Mouse (Mus musculus): ENCODE data around the gene Ralgps2. TPM values are rescaled to one million over a fixed set of nuclear protein-coding genes. Genes with fewer than 3 reads are reported as not detected.
A peak's percentile ranks its signal among the peaks of the same experiment; 100 is the strongest.

The Ralgps2 gene
- polyA plus RNA-seq (2012; rRNA removed): 36.3 and 52.1 TPM in 2 replicates

DNA sequence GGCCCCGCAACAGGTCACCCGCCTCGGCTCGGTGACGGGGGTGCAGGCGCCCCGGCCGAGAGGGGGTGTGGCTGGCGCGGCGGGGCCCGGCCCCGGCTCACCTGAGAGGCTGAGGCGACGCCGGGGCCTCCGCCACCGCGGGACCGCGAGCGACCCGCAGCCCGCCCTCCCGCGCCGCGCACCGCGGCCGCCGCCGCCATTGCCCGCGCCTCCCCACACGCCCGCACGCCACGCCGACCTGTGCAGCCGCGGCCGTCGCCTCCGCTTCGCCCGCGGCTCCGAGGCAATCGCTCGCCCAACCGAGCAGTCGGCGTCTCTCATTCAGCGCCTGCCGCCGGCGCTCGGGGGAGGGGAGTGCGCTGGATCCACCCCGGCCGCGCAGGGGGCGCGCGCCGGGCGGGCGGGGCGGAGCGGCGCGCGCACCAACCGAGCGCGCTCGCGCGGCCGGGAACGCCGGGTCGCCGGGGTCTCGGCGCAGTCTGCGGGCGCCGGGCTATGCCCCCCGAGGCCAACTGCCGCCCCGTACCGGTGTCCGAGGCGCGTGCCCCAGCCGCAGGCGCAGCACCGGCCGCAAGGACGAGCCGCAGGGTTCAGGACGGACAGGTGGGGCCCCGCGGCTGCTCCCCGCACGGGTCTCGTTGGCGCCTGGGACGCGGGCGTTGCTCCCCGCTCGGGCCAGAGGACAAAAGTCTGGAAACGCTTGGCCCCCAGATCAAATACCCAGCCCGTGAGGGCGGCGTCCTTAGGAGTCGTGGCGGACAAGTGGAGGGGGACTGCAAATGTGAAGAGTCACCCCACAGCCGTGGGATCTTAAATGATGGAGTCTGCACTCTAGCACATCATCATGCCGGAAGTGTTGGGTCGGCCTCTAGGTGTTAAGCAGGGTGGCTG, at the start of gene Ralgps2:
Ralgps2 (minus strand) TSS at position 376 of the 891 bp plus-strand sequence.
- no peak for TF ChIP-seq CTCF (IDR thresholded peaks at IDR 0.05; ENCODE audit: borderline replicate concordance, extremely low read depth, insufficient read depth, insufficient read length)
- peak; percentile 81; the same call in 1 of the 2 replicates for TF ChIP-seq POLR2A (IDR thresholded peaks at IDR 0.05; ENCODE audit: borderline replicate concordance, extremely low read depth, insufficient read depth, insufficient read length, poor library complexity, severe bottlenecking)
- DNase-seq (ENCODE audit: low read depth): peak; percentile 82

DNA sequence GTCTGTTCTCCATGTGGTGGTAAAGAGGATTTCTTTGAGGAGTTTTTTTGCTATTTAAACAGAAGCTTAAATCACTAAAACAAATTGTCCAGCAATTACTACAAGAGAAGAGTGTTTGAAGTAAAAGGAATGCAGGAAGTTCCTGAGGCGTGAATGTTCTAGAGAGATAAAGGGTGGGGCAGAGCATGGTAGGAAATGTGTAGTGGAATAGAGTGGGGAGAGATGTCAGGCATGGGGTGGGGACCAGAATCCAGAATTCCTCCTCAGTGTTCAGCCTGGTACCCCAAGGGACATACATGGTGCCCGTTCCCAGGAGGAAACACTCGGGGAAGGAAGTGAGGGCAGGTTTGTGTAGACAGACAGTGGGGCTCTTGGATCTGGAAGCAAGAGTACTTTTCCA, 48.1 kb upstream of the Ralgps2 start:
- DNase-seq (ENCODE audit: low read depth): no peak
- TF ChIP-seq POLR2A (IDR thresholded peaks at IDR 0.05; ENCODE audit: borderline replicate concordance, extremely low read depth, insufficient read depth, insufficient read length, poor library complexity, severe bottlenecking) (no peak), CTCF (IDR thresholded peaks at IDR 0.05; ENCODE audit: borderline replicate concordance, extremely low read depth, insufficient read depth, insufficient read length) (no peak)

DNA sequence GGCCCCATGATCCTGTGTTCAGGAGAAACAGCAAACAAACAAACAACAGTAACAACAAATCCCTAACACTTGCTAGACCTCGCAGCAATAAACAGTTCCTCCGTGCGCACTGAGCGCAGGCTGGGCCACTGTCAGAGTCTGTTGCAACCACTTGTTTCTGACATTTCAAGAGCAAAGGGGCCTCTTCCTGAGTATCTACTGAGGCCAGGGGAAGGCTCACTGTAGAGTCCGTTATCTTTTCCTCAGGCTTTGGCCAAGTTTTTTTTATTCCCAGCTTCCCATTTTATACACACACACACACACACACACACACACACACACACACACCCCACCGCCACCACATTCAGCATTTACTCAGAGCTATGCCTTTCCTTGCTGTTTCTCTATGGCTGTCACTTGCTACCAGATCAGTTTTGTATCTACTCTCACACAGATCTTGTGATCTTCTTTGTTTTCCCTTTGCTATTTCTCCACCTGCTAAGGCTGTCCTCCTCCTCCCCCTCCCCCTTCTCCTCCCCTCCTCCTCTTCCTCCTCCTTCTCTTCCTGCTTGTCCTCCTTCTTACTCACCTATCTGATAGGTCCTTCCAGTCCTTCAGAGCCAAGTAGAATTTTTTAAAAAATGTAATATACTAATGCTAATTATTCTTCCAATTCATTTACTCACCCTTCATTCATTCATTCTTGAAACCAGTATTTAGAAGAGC, 47.4 kb upstream of the Ralgps2 start:
- TF ChIP-seq CTCF (IDR thresholded peaks at IDR 0.05; ENCODE audit: borderline replicate concordance, extremely low read depth, insufficient read depth, insufficient read length): no peak
- no peak for TF ChIP-seq POLR2A (IDR thresholded peaks at IDR 0.05; ENCODE audit: borderline replicate concordance, extremely low read depth, insufficient read depth, insufficient read length, poor library complexity, severe bottlenecking)
- no peak for DNase-seq (ENCODE audit: low read depth)

DNA sequence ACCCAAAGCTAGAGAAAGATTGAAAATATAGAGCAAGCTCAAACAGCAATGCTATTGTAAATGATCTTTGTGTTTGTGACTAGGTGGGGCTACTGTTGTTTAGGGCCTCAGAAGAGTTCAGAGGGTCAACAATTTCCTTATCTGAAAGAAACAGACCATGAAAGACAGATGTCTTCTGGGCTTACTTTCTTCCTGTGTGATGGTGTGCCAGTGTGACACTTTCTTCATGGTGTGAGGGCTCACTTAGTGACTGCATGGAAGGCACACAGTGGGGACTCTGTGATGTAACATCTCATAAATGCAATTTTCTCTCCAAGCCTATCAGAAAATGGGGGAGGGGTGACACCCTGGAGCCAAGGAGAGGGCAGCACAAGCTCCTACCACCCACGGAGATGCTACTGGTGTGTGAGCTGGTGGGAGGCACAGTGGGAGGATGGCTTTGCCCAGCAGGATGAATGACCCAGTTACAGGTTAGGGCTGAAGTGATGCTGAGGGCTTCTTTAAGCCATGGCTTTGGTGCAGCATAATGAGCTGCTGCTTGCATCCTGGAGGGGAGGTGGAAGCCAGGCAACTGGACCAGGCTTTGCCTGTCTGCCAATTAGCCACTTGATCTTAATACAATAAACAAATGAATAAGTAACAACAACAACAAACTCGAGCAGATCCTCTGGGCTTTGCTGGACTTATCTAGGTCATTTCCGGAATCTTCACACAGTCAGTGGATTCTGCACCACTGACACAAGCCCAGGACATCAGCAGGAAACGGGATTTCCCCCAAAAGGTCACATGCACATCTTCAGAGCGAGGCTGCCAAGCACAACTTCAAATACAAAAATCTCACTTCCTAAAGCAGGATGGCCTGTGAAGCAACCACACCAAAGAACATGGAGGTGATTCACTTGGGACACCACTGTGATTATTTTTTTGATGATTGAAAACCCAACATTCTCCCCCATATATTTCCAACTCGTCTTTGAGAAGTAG, 46.5 kb upstream of the Ralgps2 start:
- DNase-seq (ENCODE audit: low read depth): no peak
- TF ChIP-seq CTCF (IDR thresholded peaks at IDR 0.05; ENCODE audit: borderline replicate concordance, extremely low read depth, insufficient read depth, insufficient read length) (no peak), POLR2A (IDR thresholded peaks at IDR 0.05; ENCODE audit: borderline replicate concordance, extremely low read depth, insufficient read depth, insufficient read length, poor library complexity, severe bottlenecking) (no peak)

DNA sequence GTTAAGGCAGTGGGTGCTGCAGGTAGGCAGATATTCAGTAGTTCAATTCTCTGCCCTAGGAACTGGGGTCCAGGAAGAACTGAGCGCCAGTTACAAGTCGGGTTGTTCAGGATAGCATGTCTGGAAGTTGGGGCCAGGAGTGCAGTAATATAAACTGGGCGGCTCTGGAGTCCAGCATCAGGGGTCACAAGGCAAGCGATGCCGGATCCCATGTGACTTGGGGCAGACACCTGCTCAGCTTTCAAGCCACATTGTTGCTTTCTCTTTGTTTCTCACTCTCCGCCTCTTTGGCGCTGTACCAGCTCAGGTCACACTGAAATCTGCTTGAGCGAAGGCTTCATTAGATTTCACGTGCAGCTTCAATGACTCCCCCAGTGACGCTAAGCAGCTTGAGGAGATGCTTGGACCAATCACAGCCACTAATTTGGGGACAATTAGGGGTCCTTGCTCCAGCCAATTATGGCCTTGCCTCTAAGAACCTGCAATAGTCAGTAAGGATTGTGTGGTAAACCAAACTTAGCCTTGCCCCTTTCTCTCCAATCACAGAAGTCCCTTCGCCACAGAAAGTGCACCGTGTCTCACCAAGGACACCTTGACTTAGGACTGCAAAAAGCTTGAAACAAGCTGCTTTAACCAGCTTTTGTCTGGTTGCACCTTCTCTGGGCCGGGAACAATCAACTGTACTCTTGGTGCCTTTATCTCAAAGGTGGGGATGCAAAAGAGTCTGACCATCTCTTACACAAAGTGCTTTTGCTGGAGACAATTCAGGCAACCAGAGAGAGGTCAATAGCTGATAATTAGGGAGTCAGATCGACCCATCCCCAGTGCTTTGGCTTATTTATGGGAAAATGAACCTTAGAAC, 43.8 kb upstream of the Ralgps2 start:
- DNase-seq (ENCODE audit: low read depth): peak; percentile 60
- TF ChIP-seq POLR2A (IDR thresholded peaks at IDR 0.05; ENCODE audit: borderline replicate concordance, extremely low read depth, insufficient read depth, insufficient read length, poor library complexity, severe bottlenecking) (no peak), CTCF (IDR thresholded peaks at IDR 0.05; ENCODE audit: borderline replicate concordance, extremely low read depth, insufficient read depth, insufficient read length) (no peak)

DNA sequence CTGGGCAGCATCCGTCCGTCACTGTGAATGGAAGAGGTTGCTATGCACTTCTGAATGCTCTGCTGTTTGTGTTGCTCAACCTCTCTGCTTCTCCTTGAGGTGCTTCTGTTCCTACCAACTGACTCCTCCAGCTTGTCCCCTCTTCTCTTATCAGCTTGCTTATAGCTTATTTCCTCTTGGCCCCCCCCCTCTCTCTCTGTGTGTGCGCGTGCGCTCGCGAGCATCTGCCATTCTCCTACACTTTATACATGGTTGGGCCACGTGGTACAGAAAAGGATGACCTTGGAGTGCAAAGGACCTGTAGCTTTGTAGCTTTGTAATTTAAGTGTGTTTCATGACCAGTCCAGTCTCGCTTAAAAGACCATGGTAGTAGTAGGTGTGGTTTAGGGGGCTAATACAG, 42.5 kb upstream of the Ralgps2 start:
- DNase-seq (ENCODE audit: low read depth): no peak
- TF ChIP-seq CTCF (IDR thresholded peaks at IDR 0.05; ENCODE audit: borderline replicate concordance, extremely low read depth, insufficient read depth, insufficient read length) (no peak), POLR2A (IDR thresholded peaks at IDR 0.05; ENCODE audit: borderline replicate concordance, extremely low read depth, insufficient read depth, insufficient read length, poor library complexity, severe bottlenecking) (no peak)

DNA sequence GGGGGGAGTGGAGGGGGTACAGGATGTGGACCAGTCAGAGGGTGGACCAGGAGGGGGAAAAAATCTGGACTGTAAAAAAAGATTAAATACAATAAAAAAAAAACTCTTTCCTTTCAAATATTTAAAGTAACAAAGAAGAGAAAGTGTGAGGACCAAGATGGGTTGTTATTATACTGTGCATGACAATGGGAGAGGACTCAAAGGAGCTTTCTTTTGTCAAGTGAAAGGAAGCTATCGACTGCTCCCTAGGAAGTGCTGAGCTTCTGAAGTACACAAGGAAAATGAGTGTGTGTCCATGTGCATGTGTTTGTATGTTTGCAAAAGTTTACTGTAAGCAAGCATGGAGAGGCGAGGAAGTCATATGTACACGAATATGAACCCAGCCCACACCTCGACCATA, 40.3 kb upstream of the Ralgps2 start:
- TF ChIP-seq POLR2A (IDR thresholded peaks at IDR 0.05; ENCODE audit: borderline replicate concordance, extremely low read depth, insufficient read depth, insufficient read length, poor library complexity, severe bottlenecking): no peak
- TF ChIP-seq CTCF (IDR thresholded peaks at IDR 0.05; ENCODE audit: borderline replicate concordance, extremely low read depth, insufficient read depth, insufficient read length): no peak
- DNase-seq (ENCODE audit: low read depth): no peak

DNA sequence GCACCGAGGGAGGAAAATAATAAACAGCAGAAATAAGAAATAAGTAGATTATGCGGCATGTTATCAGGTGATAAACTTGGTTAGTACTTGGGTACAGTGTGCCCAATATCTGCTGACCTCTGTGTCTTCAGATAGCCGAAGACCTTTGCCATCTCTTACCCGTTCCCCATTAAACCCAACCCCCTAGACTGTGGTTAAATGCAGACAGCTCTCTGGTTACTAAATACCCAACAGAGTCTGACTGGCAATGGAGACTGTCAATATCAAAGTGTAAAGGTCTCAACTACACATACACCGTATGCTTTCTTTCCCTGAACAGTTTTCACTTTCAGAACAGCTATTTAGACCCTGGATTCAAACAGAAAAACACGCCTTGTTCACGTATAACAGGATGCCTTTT, 39.2 kb upstream of the Ralgps2 start:
- no peak for DNase-seq (ENCODE audit: low read depth)
- TF ChIP-seq POLR2A (IDR thresholded peaks at IDR 0.05; ENCODE audit: borderline replicate concordance, extremely low read depth, insufficient read depth, insufficient read length, poor library complexity, severe bottlenecking): no peak
- no peak for TF ChIP-seq CTCF (IDR thresholded peaks at IDR 0.05; ENCODE audit: borderline replicate concordance, extremely low read depth, insufficient read depth, insufficient read length)

DNA sequence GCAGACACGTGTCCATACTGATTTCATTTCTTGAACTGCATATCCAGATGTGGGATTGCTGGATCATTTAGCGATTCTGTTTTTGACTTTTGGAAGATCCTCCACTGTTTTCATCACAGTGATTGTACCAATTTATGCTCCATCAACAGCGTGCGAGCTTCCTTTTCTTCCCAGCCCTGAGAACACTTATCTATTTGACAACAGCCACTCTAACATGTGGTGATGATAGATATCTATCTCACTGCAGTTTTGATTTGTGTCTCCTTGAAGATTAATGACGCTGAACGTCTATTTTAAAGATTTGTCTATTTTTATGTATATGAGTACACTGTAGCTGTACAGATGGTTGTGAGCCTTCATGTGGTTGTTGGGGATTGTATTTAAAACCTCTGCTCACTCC, 34.4 kb upstream of the Ralgps2 start:
- no peak for DNase-seq (ENCODE audit: low read depth)
- TF ChIP-seq CTCF (IDR thresholded peaks at IDR 0.05; ENCODE audit: borderline replicate concordance, extremely low read depth, insufficient read depth, insufficient read length) (no peak), POLR2A (IDR thresholded peaks at IDR 0.05; ENCODE audit: borderline replicate concordance, extremely low read depth, insufficient read depth, insufficient read length, poor library complexity, severe bottlenecking) (no peak)

DNA sequence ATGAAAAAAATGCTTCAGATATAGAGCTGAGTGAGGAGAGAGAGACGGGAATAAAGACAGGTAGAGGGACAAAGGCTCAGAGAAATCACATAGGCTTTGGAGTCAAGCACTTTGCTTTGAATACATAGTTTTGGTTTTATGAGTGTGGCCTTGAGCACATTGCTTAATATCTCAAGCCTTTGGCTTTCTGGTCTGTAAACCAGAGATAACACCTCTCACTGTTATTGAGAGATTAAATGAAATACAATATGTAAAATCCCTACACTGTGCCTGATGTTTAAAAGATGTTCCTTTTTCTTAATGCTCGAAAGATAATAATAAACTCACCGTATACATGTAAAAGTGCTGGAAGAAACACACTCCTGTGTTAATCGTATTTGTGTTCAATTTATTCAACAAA, 33.0 kb upstream of the Ralgps2 start:
- no peak for DNase-seq (ENCODE audit: low read depth)
- TF ChIP-seq CTCF (IDR thresholded peaks at IDR 0.05; ENCODE audit: borderline replicate concordance, extremely low read depth, insufficient read depth, insufficient read length): no peak

Measured in brain, embryonic 14.5 days (tissue).